Mouse (Mus musculus): ENCODE data around the gene Btg2.

GRCm38 (mm10) chr1:134063773-134064125 lies 15.2 kb downstream of the Btg2 start:
- TF ChIP-seq CTCF (IDR thresholded peaks at IDR 0.05; ENCODE audit: low read depth) (no peak), EP300 (optimal IDR thresholded peaks at IDR 0.05) (no peak)
